Mouse (Mus musculus) erythroid progenitor cell, adult 5-6 weeks (primary cell): Measurements from ENCODE around the gene Apoc3. TPM values are rescaled to one million over a fixed set of nuclear protein-coding genes. Genes with fewer than 3 reads are reported as not detected.

Source experiments
- ATAC-seq: replicated peaks from 2 replicates; pipeline ENCODE4 v1.8.0; 2016; ENCODE audit warnings: moderate number of reproducible peaks, mild to moderate bottlenecking, moderate TSS enrichment, inconsistent platforms; ENCODE audit not compliant: poor library complexity, low FRiP score, severe bottlenecking
- total RNA-seq, 2 experiments: library from RNA; stranded (forward) in 1 of 2; stranded (reverse) in 1 of 2; fragments of 150-400 nt in 1 of 2; fragments of 186-747, 209-891 nt in 1 of 2; gene quantifications; 2 replicates each; pipeline versions ENCODE4 v1.2.3 to v1.2.4; 2015 to 2017; ENCODE audit warnings: low replicate concordance in 2 of 2

The Apoc3 gene
- total RNA-seq, 2 experiments from 2014 or later: not detected

DNA sequence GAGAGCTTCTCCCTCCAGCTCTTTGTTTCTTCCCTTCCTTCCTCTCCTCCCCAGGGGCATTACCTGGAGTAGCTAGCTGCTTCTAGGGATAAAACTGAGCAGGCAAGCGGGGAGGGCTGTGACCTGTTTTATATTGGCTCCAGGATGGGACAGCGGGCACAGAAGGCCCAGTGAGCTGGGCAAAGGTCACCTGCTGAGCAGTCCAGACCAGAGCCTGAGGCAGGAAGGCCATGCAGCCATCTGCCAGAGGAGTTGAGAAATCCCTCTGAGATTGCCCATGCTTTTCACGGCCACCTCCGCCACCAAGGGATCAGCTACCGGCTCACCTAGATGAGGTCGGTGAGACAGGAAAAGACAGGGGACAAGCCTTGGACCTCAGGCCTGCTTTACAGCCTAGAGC lies 240 bp downstream of the Apoc3 start:
- no peak for ATAC-seq

DNA sequence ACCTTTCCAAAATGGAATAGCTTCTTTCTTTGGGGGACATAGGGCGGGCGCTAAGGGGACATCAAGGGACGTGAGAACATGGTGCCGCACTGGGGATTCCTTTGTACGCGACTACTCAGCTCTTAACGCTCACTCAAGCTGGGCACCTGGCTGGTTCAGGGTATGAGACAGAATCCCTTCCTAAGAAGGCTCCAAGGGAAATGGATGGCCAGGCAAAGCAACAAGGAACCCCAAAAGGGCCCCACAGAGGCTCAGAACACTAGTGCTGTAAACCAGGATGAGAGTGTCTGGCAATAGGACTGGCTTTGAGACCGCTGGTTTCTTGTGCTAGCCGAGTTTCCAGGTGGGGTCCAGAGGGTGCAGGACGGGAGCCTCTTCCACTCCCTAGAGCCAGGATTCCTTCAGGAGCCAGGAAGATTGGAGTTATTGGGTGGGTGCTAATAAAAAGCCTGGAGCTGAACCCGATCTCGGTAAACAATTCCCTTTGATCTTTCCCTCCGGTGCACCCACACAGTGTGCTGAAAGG lies 4.9 kb downstream of the Apoc3 start:
- ATAC-seq: no peak

DNA sequence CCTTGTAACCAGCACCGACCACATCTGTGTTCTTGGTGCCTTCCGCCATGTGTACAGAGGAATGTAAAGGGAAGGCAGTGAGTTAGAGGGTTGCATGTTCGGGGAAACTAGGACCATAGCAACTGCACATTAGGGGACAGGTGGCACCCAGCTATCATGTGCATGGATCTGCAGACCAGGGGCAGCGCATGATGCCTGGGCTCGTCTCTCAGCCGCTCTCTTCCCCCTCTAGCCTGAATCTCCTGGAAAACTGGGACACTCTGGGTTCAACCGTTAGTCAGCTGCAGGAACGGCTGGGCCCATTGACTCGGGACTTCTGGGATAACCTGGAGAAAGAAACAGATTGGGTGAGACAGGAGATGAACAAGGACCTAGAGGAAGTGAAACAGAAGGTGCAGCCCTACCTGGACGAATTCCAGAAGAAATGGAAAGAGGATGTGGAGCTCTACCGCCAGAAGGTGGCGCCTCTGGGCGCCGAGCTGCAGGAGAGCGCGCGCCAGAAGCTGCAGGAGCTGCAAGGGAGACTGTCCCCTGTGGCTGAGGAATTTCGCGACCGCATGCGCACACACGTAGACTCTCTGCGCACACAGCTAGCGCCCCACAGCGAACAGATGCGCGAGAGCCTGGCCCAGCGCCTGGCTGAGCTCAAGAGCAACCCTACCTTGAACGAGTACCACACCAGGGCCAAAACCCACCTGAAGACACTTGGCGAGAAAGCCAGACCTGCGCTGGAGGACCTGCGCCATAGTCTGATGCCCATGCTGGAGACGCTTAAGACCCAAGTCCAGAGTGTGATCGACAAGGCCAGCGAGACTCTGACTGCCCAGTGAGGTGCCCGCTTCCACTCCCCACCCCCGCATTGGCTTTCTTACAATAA lies 5.6 kb downstream of the Apoc3 start:
- ATAC-seq: no peak

DNA sequence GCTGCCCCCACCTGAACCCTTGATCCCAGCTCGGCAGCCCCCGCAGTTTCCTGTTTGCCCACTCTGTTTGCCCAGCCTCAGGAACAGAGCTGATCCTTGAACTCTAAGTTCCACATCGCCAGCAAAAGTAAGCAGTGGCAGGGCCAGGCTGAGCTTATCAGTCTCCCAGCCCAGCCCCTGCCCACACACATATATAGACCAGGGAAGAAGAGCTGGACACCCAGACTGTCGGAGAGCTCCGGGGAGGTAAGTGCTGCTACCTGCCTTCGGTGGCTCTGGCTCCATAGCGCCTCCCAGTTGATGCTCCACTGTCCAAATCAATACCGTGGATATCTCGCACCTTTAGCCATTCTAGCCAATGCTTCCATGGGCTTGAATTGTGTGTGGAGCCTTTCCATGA lies 6.9 kb downstream of the Apoc3 start, which contains the start of gene Apoa1:
Gene Apoa1, plus strand, starts transcription at position 90 of the 400 bp plus-strand sequence.
- no peak for ATAC-seq

DNA sequence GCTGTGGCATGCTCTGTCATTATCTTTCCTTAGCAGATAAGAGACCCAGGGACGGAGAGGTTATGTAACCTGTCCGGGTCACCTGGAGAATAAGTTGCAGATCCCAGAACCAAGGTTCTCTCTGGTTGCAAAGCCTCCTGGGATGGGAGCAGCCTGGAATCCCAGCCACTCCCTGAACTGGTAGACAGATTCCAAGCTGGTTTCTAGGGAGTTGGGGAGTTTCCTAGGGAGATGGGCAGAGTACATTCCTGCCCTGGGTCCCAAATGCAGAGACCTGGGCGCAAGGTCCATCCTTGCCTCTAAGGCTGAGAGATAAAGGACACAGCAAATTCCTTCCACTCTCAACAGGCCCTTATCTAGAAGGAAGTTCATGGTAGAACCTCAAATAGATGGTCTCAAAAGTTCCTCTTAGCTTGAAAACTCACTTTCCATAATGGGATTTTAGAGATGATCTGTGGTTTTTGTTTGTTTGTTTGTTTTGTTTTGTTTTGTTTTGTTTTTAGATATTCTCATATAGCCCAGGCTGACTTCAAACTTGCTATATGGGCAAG lies 8.3 kb downstream of the Apoc3 start:
- ATAC-seq: no peak

DNA sequence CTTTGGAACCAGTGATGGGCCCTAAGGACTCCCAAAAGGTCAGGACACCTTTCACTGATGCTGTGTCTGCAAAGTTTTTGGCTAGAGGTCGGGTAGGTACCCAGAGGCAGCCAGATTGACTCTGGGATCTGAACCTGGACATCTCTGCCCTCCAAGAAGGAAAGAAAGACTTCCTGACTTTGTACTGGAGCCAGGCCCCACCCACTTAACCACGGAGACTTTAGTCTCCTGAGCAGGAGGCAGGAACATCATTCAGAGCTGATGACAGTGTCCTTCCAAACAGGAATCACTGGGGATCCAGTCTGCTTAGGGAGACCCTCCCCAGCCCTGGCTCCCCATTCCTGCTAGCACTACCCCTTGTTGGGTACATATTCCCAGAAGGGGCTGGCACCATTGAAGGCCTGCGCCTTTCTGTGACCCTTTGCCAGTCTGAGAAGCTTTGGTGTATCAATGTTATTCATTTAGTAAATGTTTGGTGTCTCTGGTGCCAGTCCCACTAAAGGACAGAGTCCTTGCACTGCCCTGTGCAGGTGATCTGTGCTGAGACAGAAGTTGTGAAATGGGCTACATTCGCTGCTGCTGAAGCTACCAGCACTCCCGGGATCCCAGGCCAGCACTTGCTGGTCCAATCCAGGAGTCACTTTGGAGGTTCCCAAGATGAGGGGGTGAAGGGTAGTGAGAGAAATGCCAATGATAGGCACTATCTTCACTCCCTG lies 10.3 kb downstream of the Apoc3 start:
- ATAC-seq: no peak

DNA sequence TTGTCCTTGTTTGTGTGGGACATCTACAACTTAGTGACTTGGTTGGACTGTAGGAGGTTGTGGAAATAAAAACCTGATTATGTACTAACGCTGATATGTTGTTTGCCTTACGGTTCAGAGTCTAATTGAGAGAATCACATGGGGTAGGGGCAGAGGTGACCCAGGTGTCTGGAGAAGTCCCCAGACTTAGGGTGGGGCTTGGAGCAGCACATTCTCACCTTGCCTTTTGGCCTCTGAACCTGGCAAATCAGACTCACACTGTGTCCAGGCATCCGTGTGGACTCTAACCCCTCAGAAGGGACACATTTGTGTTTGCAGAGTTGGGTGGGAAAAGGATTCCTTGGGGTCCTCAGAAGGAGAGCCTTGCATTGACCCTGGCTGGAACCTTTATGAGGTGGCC lies 11.3 kb downstream of the Apoc3 start:
- no peak for ATAC-seq

DNA sequence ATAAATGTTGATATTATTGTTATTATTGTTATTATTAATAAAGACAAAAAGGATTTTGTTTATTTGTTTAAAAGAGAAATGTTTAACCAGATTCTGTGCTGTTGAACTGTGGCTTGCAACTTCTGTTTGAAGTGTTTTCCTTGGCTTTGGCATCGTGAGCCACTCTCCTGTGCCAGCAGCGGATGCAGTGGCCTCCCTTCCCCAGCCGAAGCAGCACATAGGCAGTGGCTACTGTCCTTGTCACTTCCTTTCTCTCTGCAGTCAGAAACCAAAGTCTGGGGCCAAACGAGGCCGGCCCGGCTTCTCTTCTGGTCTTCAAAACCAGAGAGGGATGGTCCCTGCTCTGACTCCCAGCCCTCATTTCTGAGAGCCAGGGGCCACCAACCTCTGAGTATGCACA lies 12.3 kb downstream of the Apoc3 start:
- ATAC-seq: no peak

DNA sequence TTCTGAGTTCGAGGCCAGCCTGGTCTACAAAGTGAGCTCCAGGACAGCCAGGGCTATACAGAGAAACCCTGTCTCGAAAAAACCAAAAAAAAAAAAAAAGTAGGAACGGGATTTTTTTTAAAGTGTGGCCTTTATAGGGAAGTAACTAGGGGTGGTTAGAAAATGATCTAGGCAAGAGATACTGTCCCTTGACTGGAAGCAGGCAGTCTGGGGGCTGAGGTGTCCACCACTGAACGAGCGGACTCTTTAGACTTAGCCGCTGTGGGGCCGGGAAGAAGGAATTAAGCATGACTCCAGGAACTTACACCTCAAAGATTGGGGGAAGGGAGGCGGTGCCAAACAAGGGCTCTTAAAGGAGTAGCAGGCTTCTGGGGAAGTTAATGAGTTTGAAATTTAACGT lies 17.3 kb downstream of the Apoc3 start:
- ATAC-seq: no peak

DNA sequence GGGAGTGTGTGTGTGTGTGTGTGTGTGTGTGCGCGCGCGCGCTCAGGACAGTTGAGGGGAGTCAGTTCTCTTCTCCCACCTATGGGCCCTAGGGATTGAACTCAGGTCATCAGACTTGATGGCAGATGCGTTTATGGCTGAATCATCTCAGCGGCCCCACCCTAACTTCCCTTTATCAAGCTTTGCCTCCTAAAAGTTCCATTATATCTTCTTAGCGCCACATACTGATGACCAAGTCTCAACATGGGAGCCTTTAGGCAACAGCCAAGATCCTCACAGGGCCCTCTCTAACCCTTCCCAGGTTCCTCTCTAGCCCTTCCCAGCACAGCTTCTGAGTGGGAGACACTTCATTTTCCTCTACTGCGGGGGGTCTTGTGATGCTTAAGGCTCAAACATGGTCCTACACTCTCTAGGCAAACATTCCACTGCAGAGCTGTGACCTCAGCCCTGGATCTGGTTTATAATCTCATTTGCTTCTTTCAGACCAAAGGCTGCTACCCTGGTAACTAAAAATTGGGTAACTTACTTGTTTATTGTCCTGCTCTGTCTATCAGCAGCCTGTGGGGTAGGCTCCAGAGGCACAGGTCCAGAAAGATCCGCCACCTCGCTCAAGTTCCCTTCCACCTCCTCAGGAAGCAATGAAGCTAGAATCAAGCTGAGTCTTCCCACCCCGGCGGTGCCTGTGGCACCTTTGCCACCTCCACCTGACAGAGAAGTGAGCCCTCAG lies 18.5 kb downstream of the Apoc3 start:
- ATAC-seq: no peak

DNA sequence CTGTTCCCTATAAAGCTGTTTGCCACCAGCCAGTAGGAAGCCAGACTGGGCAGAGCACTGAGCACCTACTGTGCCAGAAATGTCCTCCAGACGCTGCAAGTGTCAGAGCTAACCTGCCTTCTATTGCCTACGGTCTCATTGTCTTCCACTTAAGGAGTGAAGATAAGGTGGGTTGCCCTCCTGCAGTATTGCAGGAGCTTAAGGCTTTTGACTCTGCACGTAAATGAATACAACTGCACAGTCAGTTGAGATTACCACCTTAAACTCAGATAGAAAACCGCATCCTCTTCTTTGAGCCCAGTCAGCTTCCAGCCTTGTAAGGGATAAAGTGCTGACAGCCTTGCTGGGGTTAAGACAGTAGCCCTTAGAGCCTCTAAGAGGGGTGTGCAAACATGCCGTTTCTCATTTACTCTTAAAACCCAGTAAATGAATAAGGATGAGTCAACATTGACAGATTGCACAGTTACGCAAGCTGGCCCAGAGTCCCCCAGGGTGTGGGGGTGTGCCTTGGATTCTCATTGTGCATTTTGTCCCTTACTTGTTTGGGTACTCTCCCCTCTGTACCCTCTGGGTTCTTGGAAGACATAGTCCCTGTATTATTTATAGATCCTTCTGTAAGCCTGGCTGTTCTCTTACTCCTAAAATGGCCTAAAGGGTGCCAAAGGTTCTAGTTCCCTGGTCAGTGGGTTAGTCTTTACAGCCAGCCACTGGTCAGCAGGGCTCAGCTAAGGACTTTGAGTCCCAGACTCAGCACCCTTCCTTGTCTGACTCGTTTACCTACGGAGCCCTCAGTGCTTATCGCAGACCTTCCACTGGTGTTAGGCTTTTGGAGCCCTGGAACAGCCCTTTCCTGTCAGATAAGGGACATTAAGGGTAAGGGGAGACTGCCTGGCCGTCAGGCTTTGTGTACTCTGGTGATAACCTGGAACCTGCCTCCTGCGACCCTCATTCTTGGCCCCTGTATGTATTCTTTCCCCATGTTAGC lies 19.8 kb downstream of the Apoc3 start:
- no peak for ATAC-seq

DNA sequence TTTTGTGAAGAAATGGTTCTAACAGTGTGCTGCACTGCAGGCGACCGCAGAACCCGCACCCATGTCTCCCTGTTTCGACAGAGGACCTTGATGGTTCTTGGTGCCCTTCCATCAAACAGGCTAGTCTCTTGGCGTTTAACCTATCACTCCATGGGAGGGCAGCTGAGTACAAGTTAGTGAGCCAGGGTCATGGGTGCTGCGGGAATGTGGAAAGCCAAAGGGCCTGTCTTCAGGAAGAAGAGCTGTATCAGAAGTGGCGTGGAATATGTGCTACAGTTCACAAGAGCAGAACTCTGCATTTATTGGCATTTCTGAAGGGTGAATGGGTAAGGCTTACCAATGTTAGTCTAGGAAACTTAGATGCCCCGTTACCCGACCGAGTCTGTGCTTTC lies 20.5 kb downstream of the Apoc3 start:
- no peak for ATAC-seq

DNA sequence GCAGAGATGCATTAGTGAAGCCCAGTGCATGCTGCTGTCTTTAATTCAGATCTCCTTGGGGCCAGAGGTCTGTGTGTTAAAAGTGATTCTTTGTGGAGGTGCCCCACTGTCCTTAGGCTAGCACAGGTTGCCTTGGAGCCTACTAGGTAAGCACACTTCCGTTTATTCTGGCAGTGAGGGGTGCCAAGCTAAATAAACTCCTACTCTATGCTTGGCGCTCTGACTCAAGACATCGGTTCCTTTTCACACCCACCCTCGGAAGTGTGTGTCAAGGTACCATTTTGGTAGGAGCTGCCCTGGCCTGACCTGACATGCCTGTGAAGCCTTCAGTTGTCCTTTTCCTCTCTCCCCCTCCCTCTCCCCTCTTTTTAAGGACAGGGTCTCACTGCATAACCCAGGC lies 21.2 kb downstream of the Apoc3 start:
- ATAC-seq: no peak

DNA sequence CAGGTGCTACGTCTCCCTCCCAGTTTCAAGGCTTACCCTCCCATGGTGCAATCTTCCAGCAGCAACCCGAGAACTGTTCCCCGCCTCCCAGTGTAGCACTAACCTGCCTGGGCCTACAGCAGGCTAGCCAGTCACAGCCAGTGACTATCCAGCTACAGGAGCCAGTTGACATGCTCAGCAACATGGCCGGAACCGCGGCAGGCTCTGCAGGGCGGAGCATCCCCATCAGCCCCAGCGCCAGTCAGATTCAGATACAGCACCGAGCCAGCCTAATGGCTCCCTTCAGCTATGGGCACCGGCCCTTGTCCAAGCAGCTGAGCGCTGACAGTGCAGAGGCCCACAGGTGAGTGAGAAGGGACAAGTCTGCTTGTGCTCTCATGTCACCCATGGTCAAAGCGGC lies 25.0 kb downstream of the Apoc3 start:
- ATAC-seq: no peak

DNA sequence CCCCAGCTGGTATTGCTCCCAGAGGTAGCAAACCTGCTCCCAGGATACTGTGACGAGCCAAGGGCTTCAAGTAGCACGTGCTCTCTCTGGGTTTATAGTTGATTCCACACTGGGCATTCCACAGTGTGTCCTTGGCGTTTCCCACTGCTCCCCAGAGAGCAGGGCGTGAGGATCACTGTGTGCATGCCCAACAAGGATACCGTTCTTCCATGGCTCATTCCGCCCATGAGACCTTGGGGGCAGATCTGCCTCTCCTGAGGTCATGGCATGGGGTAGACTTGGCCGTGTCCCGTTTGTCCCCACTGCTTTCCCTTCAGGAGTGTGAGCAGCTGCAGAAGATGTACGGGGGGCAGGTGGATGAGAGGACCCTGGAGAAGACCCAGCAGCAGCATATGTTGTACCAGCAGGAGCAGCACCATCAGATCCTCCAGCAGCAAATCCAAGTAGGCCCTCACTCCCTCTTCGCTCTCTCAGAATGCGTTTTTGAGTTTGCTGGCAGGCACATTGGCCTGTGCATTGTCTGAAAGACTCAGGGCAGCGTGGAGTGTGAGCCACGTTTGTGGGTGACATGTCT lies 26.9 kb downstream of the Apoc3 start:
- no peak for ATAC-seq

DNA sequence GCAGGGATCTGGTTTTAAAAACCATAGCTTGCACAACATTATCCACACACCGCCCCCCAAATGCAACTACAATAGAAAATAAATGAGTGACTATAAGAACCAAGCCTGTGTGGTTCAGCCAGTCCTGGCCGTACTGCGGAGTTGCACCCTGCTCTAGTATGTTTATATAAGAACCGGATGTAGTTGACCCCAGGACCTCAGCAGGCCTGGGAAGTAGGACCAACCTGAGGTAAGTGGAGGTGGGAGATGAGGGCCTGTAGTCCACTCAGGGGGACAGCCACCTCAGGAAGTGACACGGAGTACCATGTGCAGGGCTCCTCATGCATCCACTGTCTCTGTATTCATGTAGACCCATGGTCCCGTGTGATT lies 28.0 kb downstream of the Apoc3 start:
- no peak for ATAC-seq

DNA sequence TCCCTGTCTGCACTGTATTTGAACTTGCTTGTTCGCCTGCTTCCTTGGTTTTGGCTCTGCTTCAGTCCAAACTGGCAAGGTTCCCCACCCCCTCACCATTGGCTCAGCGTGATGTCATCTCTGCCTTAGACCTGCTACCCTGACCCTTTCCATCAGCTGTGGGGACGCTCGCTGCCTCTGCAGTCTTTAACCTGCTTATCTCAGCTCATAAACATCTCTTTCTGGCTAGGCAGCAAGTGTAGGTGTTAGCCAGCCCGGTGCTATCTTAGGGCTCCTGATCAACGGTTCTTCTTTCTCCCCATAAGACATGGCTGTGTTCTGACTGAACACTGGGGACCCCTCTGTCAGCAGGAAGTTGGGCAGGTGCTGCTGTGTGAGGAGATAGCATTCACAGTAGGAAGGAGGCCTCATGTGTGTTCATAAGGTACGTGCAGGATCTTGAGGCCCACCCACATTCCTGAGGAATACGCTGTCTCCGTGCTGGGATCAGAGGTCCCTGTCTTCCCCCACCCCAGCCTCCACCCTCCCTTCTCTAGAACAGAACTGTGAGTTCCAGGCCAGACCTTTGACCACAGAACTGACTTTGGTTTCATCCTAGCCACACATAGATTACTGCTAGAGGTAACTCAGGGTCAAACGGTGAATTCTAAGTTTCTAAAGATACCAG lies 28.5 kb downstream of the Apoc3 start:
- ATAC-seq: no peak

DNA sequence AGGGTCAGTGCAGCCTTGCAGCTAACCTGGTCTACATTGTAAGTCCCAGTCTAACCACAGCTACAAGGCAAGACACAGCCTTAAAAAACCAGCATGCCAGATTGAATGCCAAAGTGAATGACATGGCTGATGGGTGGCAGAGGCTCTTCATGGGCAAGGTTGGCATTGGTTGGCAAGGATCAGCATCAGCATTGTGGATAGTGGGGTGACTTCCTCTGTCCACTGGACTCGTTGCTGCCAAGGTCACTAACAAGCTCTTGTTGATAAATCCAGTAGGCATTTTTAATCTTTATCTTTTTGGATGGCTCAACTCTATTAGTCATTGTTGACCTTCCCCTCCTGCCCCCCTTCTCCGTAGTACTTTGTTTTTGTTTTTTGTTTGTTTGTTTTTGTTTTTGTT lies 35.8 kb downstream of the Apoc3 start:
- no peak for ATAC-seq
